Mouse (Mus musculus): ENCODE results near the gene Lrrc7.
"Not testable (repeated sequence)": the region's sequence is repeated elsewhere in the genome, so short reads cannot be mapped to it uniquely, and the experiment has no call there.

Lrrc7 gene

GRCm38 (mm10) chr3:158168454-158168853 lies 393.6 kb downstream of the Lrrc7 start:
- peak; percentile 69 for DNase-seq (ENCODE audit: low read depth, low spot score)

DNA sequence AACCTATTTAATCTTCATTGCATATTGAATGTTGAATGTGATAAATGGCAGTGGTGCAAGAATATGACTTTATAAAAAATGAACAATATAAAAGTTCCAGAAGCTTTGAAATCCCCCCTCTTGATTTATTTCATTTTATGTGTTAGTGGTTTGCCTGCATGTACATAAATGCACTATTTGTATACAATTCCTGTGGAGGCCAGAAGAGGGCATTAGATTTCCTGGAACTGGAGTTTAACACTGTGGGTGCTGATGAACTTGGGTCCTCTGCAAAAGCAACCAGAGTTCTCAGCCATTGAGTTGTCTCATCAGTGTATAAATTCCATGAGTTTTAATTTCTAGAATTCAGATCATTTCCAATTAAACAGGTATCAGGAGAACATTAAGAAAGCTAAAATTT lies 397.0 kb downstream of the Lrrc7 start:
- peak; percentile 63 for DNase-seq (ENCODE audit: low read depth, low spot score)

DNA sequence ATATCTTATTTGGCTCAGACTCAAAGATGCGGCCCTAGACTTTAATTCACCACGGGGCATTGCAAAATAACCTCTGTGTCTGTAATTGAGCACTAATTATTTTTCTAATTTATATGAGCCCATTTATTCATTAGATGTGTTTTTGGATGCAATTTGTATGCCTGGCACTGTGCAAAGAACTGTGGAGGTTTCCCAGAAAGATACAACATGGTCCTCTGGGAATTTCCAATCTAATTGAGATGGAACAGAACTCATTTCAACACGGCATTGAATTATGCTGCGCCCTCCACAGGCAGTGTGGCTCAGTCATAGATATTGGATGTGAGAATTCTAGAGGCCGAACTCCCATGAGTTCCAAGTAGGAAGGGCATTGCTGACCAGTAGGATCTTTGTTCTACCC lies 397.6 kb downstream of the Lrrc7 start:
- DNase-seq (ENCODE audit: low read depth, low spot score), result no peak

GRCm38 (mm10) chr3:158163127-158163526 lies 398.9 kb downstream of the Lrrc7 start:
- no peak for DNase-seq (ENCODE audit: low read depth, low spot score)

DNA sequence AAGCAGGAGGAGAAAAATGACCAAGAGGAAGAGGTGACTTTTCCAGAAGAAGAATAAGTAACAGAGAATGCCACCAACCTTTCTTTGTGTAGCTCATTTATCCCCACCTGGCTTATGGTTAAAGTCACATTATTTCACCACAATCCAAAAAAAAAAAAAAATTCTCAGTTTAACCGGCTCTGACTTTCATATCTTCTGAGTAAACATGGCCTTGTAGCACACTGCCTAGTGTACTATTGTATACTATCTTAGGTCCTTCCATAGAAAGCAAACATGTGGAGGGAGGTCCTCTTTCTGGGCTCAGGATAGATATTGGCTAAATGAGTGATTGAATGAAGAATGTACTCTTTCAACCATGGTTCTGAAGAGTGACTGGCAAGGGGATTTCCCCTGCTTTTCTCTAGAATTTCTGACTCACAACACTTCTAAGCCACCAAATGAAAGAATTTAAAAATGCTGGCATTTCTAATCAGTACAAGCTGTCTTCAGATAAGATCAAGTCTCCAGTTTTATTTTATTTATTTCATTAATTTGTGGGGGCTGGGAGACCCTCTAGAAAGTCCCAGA lies 400.0 kb downstream of the Lrrc7 start:
- DNase-seq (ENCODE audit: low read depth, low spot score), result no peak

DNA sequence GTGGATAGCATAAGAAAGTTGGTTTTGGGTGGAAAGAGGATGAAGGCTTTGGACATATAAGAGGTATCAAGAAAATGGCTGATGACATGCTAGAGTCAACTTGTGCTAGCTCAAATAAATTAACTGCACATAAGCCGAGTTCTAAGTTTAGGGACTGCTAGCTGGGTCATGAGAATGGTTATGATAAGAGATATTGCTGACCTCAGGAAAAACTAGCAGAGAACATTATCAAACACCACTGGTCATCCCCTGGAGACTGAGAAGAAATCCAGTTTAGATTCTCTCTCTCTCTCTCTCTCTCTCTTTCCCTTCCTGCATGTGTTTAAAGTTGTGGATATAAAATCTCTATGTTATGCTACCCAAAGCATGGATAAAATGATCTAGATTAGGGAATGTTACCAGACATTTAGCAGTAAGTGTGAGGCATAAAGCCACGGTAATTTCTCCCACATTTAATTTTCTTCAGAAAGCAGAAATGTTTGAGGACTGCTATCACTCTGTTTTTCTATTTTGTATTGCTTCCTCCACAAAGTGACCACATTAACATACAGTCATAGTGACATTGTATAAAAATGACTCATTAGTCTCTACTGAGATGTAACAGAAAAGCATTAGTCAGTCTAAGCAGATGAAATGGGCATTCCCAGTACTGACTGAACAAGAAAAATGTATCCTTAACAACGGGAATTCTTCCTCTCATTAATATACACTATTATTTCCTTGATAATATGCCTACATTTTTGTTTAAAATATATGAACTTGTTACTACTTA lies 406.3 kb downstream of the Lrrc7 start:
- DNase-seq (ENCODE audit: low read depth, low spot score), result no peak

DNA sequence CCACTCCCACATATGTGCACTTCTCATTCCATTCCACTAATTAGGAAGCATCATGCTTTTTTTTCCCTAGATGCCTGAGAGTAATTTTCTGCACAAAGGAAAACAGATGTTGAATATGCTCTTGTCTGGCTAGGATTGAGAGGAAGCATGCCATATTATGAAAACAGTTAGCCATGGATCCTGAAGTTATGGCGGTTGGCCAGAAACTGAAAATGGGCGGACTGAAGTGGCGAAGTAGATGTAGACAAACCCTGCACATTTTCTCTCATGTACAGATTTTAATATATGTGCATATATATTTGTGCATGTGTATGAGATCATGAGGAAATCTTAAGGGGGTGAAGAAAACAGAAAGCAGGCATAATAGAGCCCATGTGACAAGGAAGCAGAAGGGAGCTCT lies 407.9 kb downstream of the Lrrc7 start:
- peak; percentile 26 for DNase-seq (ENCODE audit: low read depth, low spot score)

DNA sequence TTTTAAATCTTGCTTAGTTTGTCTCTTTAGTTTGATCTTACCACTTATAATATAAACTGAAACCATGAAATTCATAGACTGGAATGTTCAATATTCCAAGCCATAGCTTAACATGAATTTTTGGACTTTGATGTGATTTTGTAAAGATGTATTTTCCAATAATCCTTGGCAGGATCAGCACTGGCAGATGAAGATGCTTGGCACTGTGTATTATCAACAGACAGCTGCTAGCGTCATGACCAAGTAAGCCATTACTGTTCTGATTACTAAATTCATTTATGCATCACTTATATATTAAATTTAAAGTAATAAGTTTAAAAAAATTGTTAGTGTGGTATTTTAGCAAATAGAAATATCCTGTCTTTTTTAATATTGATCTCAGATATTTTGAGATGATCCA lies 413.0 kb downstream of the Lrrc7 start:
- no peak for DNase-seq (ENCODE audit: low read depth, low spot score)

- peak; percentile 72 for DNase-seq (ENCODE audit: low read depth, low spot score)
Measured at GRCm38 (mm10) chr3:158140629-158141028, 421.4 kb downstream of the Lrrc7 start.

GRCm38 (mm10) chr3:158137796-158138195 lies 424.2 kb downstream of the Lrrc7 start:
- DNase-seq (ENCODE audit: low read depth, low spot score), result no peak

DNA sequence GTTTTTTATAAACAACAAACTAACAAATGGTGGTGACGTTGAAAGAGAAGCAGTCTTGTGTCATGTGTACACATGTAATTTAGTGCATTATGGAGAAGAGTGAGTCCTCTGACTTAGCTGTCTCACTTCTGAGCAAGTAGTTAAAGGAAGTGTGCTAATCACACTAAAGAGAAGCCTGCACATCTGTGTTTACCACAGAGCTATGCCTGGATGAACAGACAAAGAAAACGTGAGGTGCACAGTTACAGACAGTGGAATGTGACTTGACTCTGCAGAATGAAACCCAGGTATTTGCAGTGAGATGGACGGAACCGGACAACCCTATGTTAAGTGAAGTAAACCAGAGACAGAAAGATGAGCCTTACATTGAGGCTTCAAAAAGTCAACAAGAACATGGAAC lies 430.3 kb downstream of the Lrrc7 start:
- no peak for DNase-seq (ENCODE audit: low read depth, low spot score)

DNA sequence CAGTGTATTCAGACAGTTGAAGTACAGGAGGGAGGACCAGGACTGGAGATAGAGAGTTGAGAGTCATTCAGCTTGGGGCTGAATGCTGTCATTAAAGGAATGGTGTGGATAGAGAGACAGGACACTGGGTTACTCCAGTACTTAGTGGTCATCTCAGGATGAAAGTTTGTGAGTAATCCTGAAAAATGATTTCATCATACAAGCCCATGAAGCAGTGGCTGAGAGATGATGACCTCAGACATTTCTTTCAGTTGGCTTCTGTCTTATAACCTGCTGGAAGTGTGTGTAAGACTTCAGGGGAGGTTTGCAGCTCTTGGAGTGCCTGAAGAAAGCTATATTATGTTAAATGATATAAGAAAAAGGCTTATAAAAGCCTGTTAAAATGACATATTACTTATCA lies 430.8 kb downstream of the Lrrc7 start:
- DNase-seq (ENCODE audit: low read depth, low spot score), result no peak

DNA sequence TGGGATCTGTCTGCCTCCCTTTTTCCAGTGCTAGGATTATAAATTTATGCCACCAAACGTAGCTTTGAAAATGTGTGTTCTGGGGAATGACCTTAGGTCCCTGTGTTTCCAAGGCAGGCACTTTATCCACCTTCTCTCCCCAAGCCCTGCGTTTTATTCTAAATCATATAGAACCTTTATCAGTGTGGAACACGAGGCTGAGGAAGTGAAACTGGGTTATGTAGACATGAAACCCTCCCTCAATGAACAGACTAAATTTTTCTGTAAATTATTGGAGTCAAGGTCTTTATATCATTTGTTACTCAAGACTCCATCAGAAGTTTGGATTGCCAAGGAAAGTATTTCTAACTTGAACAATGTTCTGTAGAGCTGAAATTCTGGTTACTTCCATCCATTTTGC lies 439.1 kb downstream of the Lrrc7 start:
- DNase-seq (ENCODE audit: low read depth, low spot score), result no peak

DNA sequence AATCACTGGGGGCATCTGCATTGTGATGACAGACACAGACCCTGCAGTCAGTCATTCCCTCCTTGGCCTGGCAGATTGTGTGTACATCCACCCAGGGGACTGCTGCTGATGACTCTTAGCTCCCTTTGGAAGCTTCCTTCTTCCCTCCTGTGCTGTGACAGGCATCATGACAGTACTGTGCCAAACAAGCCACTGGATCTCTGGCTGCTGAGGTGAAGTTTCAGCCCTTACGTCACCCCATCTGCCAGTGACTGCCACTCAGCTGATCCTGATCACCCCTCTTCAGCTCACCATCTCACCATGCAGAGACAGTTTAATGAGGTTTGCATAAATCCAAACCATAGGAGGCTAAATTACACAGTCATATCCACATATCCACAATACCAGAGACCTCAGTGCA lies 456.8 kb downstream of the Lrrc7 start:
- peak; percentile 26 for DNase-seq (ENCODE audit: low read depth, low spot score)

DNA sequence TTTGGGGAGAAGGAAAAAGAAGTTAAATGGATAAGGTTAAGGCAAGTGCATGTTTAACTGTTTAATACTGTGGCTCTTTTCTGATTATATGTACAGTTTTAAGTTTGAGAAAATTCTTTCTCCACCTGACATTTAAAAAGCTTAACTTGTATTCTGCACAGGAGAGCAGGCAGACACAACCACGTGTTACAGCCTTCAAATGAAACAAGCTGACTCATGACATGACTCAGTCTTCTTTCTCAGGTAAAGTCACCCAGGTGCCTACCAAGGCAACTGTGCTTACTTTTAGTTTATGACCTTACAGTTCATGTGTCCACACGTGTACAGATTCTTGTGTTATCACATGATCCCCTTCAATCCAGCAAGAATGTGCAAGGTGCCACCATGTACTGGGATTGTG lies 458.6 kb downstream of the Lrrc7 start:
- peak; percentile 29 for DNase-seq (ENCODE audit: low read depth, low spot score)

DNA sequence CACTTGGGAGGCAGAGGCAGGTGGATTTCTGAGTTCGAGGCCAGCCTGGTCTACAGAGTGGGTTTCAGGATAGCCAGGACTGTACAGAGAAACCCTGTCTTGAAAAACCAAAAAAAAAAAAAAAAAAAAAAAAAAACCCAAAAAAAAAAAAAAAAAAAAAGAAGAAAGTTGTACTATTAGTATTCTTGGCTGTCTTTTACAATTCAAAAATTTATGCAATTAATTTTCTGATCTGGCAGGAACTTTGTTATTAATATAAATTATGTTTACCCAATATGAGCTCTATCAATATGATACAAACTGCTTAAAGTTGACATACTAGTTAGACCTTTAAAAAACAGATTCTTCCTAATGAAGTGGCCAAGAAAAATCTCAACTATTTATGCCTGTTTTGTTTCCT lies 459.5 kb downstream of the Lrrc7 start:
- not testable (repeated sequence) for DNase-seq (ENCODE audit: low read depth, low spot score)

GRCm38 (mm10) chr3:158102043-158102442 lies 460.0 kb downstream of the Lrrc7 start:
- DNase-seq (ENCODE audit: low read depth, low spot score), result not testable (repeated sequence)

- DNase-seq (ENCODE audit: low read depth, low spot score), result peak; percentile 54
Measured at GRCm38 (mm10) chr3:158093919-158094318, 468.1 kb downstream of the Lrrc7 start.

GRCm38 (mm10) chr3:158091601-158092000 lies 470.4 kb downstream of the Lrrc7 start:
- peak; percentile 78 for DNase-seq (ENCODE audit: low read depth, low spot score)

- no peak for DNase-seq (ENCODE audit: low read depth, low spot score)
Measured at GRCm38 (mm10) chr3:158077828-158078227, 484.2 kb downstream of the Lrrc7 start.

- no peak for DNase-seq (ENCODE audit: low read depth, low spot score)
Measured at GRCm38 (mm10) chr3:158077380-158077772, 484.6 kb downstream of the Lrrc7 start.

DNA sequence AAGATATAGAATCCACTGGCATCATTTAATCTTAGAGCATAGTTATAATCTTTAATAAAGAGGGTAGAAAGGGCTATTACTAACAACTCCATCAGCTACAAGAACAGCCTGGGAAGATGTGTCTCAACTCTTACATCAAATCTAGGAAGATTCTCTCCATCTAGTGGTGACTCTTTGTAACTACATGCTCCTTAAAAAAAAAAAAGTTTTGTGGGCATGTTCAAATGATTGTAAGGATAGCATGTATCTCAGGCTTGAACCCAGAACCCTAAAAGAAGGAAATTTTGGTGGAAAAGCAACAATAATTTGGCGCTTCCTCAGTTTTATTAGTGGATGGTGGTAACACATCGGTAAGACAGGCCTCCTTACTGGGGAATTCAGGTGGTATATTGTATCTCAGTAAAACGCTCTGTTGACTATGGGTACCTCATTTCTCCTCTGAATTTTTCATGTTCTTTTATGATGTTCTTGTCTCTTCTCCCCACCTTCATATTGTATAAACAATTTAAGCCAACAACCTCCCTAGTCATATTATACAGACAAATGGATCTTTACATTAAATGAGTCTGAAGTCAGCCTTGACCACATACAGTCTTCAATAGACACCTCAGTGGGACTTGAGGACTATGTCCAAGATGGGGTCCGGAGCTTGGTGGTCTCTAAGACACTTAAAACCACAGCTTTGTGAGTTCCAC lies 485.2 kb downstream of the Lrrc7 start:
- peak; percentile 60 for DNase-seq (ENCODE audit: low read depth, low spot score)

- DNase-seq (ENCODE audit: low read depth, low spot score), result no peak
Measured at GRCm38 (mm10) chr3:158075004-158075403, 487.0 kb downstream of the Lrrc7 start.
